Mouse (Mus musculus) MEL (cell line): ENCODE data around the gene Rbm46. TPM values are rescaled to one million over a fixed set of nuclear protein-coding genes. Genes with fewer than 3 reads are reported as not detected.

Source experiments
- DNase-seq: peaks from one replicate; pipeline ENCODE4 v3.0.0; 2011; ENCODE audit warnings: low read depth, low spot score
- H3K27ac ChIP-seq: 2 replicates; pipeline ENCODE4 v1.5.1; 2012; ENCODE audit warnings: low read depth, mild to moderate bottlenecking, control low read depth, low read length, moderate library complexity; ENCODE audit not compliant: control insufficient read depth
- H3K27me3 ChIP-seq, 2 experiments: fragments of 150-350 bp in 1 of 2; sonication (generic) in 1 of 2; 2 replicates each; pipeline ENCODE4 v1.6.1; 2012; ENCODE audit warnings: low read length in 2 of 2, mild to moderate bottlenecking in 2 of 2, improper control_type of control experiment in 1 of 2, moderate library complexity in 1 of 2; ENCODE audit not compliant: insufficient read depth in 2 of 2, control insufficient read depth in 1 of 2
- H3K36me3 ChIP-seq, 2 experiments: 2 replicates each; pipeline ENCODE4 v1.6.1; 2012 to 2014; ENCODE audit warnings: low read length in 2 of 2, improper control_type of control experiment in 1 of 2, inconsistent platforms in 1 of 2, mild to moderate bottlenecking in 1 of 2; ENCODE audit not compliant: insufficient read depth in 2 of 2, control insufficient read depth in 1 of 2
- H3K4me1 ChIP-seq, 2 experiments: fragments of 150-350 bp in 1 of 2; sonication (generic) in 1 of 2; 2 replicates each; pipeline ENCODE4 v1.6.1; 2012; ENCODE audit warnings: low read length in 2 of 2, improper control_type of control experiment in 1 of 2, mild to moderate bottlenecking in 1 of 2; ENCODE audit not compliant: insufficient read depth in 2 of 2, control insufficient read depth in 1 of 2
- H3K4me3 ChIP-seq, 2 experiments: fragments of 150-350 bp in 1 of 2; sonication (generic) in 1 of 2; 2 replicates each; pipeline ENCODE4 v1.5.1; 2012; ENCODE audit warnings: low read depth in 2 of 2, low read length in 2 of 2, mild to moderate bottlenecking in 2 of 2, moderate library complexity in 2 of 2, control low read depth in 1 of 2, improper control_type of control experiment in 1 of 2; ENCODE audit not compliant: control insufficient read depth in 1 of 2, insufficient read depth in 1 of 2
- H3K79me2 ChIP-seq: 2 replicates; pipeline ENCODE4 v1.6.1; 2012; ENCODE audit warnings: mild to moderate bottlenecking, low read length, moderate library complexity; ENCODE audit not compliant: control insufficient read depth, poor library complexity, insufficient read depth
- H3K9ac ChIP-seq: 2 replicates; pipeline ENCODE4 v1.6.1; 2012; ENCODE audit warnings: low read depth, mild to moderate bottlenecking, control low read depth, low read length, moderate library complexity; ENCODE audit not compliant: control insufficient read depth, poor library complexity, severe bottlenecking
- H3K9me3 ChIP-seq: fragments of 150-350 bp; sonication (generic); replicated peaks from 2 replicates; pipeline ENCODE4 v1.6.1; 2012; ENCODE audit warnings: mild to moderate bottlenecking, low read length, improper control_type of control experiment, moderate library complexity; ENCODE audit not compliant: insufficient read depth
- CHD2 ChIP-seq: IDR thresholded peaks from 2 replicates; pipeline ENCODE4 v1.6.1; 2011; ENCODE audit warnings: low read length, improper control_type of control experiment
- E2F4 ChIP-seq: IDR thresholded peaks from 2 replicates; pipeline ENCODE4 v1.6.1; 2011; ENCODE audit warnings: low read depth, low read length, improper control_type of control experiment, borderline replicate concordance
- ELF1 ChIP-seq: IDR thresholded peaks from 2 replicates; pipeline ENCODE4 v1.6.1; 2014; ENCODE audit warnings: low read depth, mild to moderate bottlenecking, inconsistent platforms, low read length, improper control_type of control experiment, moderate library complexity
- EP300 ChIP-seq, 2 experiments: IDR thresholded peaks; 2 replicates each; pipeline ENCODE4 v1.6.1; 2011; ENCODE audit warnings: improper control_type of control experiment in 2 of 2, low read length in 2 of 2, low read depth in 1 of 2, mild to moderate bottlenecking in 1 of 2
- ETS1 ChIP-seq: IDR thresholded peaks from 2 replicates; pipeline ENCODE4 v1.6.1; 2012; ENCODE audit warnings: low read depth, mild to moderate bottlenecking, inconsistent platforms, low read length, improper control_type of control experiment, moderate library complexity
- GABPA ChIP-seq: IDR thresholded peaks from 2 replicates; pipeline ENCODE4 v1.6.1; 2012; ENCODE audit warnings: low read depth, mild to moderate bottlenecking, inconsistent platforms, low read length, improper control_type of control experiment, moderate library complexity
- HCFC1 ChIP-seq: IDR thresholded peaks from 2 replicates; pipeline ENCODE4 v1.6.1; 2012; ENCODE audit warnings: low read depth, mild to moderate bottlenecking, inconsistent platforms, low read length, improper control_type of control experiment, moderate library complexity
- JUND ChIP-seq: IDR thresholded peaks from 2 replicates; pipeline ENCODE4 v1.6.1; 2011; ENCODE audit warnings: low read depth, mild to moderate bottlenecking, improper control_type of control experiment, low read length
- KAT2A ChIP-seq: conservative IDR thresholded peaks from 2 replicates; pipeline ENCODE4 v1.6.1; 2012; ENCODE audit warnings: low read depth, low read length, improper control_type of control experiment, inconsistent platforms
- MAFK ChIP-seq: IDR thresholded peaks from 2 replicates; pipeline ENCODE4 v1.6.1; 2011; ENCODE audit warnings: low read depth, mild to moderate bottlenecking, low read length, improper control_type of control experiment, borderline replicate concordance
- MAZ ChIP-seq: IDR thresholded peaks from 2 replicates; pipeline ENCODE4 v1.6.1; 2012; ENCODE audit warnings: low read depth, mild to moderate bottlenecking, inconsistent platforms, low read length, improper control_type of control experiment
- MXI1 ChIP-seq: IDR thresholded peaks from 2 replicates; pipeline ENCODE4 v1.6.1; 2011; ENCODE audit warnings: mild to moderate bottlenecking, low read depth, low read length, improper control_type of control experiment
- MYB ChIP-seq: IDR thresholded peaks from 2 replicates; pipeline ENCODE4 v1.6.1; 2011; ENCODE audit warnings: mild to moderate bottlenecking, low read depth, low read length, improper control_type of control experiment
- MYC ChIP-seq: IDR thresholded peaks from 2 replicates; pipeline ENCODE4 v1.6.1; 2011; ENCODE audit warnings: low read depth, mild to moderate bottlenecking, low read length, improper control_type of control experiment, moderate library complexity
- NELFE ChIP-seq: IDR thresholded peaks from 2 replicates; pipeline ENCODE4 v1.6.1; 2011; ENCODE audit warnings: low read depth, low read length, improper control_type of control experiment
- POLR2A ChIP-seq, 2 experiments: IDR thresholded peaks; 2 replicates each; pipeline ENCODE4 v1.6.1; 2011 to 2012; ENCODE audit warnings: low read length in 2 of 2, mild to moderate bottlenecking in 2 of 2, control low read depth in 1 of 2, improper control_type of control experiment in 1 of 2, low read depth in 1 of 2, moderate library complexity in 1 of 2; ENCODE audit not compliant: control insufficient read depth in 1 of 2, insufficient read depth in 1 of 2, poor library complexity in 1 of 2
- POLR2AphosphoS2 ChIP-seq: IDR thresholded peaks from 2 replicates; pipeline ENCODE4 v1.6.1; 2011; ENCODE audit warnings: low read length, improper control_type of control experiment
- POLR2AphosphoS5 ChIP-seq: IDR thresholded peaks from 2 replicates; pipeline ENCODE4 v1.6.1; 2012; ENCODE audit warnings: low read depth, borderline replicate concordance, mild to moderate bottlenecking, inconsistent platforms, low read length, moderate library complexity, mixed read lengths
- RAD21 ChIP-seq: IDR thresholded peaks from 2 replicates; pipeline ENCODE4 v1.6.1; 2011; ENCODE audit warnings: mild to moderate bottlenecking, low read depth, low read length, improper control_type of control experiment
- RCOR1 ChIP-seq: IDR thresholded peaks from 2 replicates; pipeline ENCODE4 v1.6.1; 2012; ENCODE audit warnings: low read depth, mild to moderate bottlenecking, inconsistent platforms, low read length, improper control_type of control experiment
- TAL1 ChIP-seq: IDR thresholded peaks from 2 replicates; pipeline ENCODE4 v1.6.1; 2012; ENCODE audit warnings: mild to moderate bottlenecking, inconsistent platforms, low read length, moderate library complexity, mixed read lengths
- USF1 ChIP-seq: IDR thresholded peaks from 2 replicates; pipeline ENCODE4 v1.6.1; 2014; ENCODE audit warnings: low read depth, mild to moderate bottlenecking, inconsistent platforms, low read length, improper control_type of control experiment, moderate library complexity
- ZC3H11A ChIP-seq: IDR thresholded peaks from 2 replicates; pipeline ENCODE4 v1.6.1; 2012; ENCODE audit warnings: low read depth, mild to moderate bottlenecking, inconsistent platforms, low read length, improper control_type of control experiment
- ZKSCAN1 ChIP-seq: IDR thresholded peaks from 2 replicates; pipeline ENCODE4 v1.6.1; 2012; ENCODE audit warnings: low read depth, mild to moderate bottlenecking, inconsistent platforms, low read length, improper control_type of control experiment, moderate library complexity
- ZMIZ1 ChIP-seq: IDR thresholded peaks from 2 replicates; pipeline ENCODE4 v1.6.1; 2012; ENCODE audit warnings: low read depth, mild to moderate bottlenecking, inconsistent platforms, low read length, improper control_type of control experiment, moderate library complexity
- ZNF384 ChIP-seq: IDR thresholded peaks from 2 replicates; pipeline ENCODE4 v1.6.1; 2012; ENCODE audit warnings: low read depth, mild to moderate bottlenecking, inconsistent platforms, low read length, improper control_type of control experiment
- polyA plus RNA-seq, 2 experiments: library from polyadenylated mRNA; stranded (reverse) in 1 of 2; unstranded in 1 of 2; fragments of >175 nt in 1 of 2; fragments of >200 nt in 1 of 2; gene quantifications; 2 replicates each; pipeline versions ENCODE4 v1.2.1 to v1.2.4; 2012; ENCODE audit warnings: low replicate concordance in 2 of 2, low read depth in 1 of 2; ENCODE audit not compliant: insufficient read length in 2 of 2, insufficient read depth in 1 of 2, missing spikeins in 1 of 2
- total RNA-seq: library from RNA; depleted of rRNA; stranded (reverse); fragments of 300-350 nt; gene quantifications from 2 replicates; pipeline ENCODE4 v1.2.3, GENCODE M21; 2012

Gene Rbm46
- total and polyA plus RNA-seq, 3 experiments: not detected

DNA sequence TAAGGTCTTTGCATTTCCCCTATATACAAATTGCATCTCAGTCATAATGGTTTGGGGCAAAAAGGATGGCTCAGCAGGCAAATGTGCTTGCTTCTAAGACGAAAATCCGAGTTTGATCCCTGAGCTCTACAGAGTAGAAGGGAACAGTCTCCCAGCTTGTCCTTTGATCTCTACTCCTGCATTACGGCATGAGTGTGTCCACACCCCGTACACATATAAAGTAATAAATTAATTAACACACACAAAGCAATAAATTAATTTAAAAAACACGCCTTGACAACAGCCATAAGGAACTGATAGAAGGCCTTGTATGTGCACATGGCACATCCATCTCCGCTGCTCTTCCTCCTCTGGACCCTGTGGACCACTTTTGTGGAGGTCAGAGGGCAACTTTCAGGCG, 66.5 kb downstream of the Rbm46 start:
- Histone ChIP-seq H3K27ac (no peak overlapping the region), H3K4me3 (no peak overlapping the region), H3K36me3 (no peaks in the 10 kb centered on the region), H3K27me3 (no peaks in the 10 kb centered on the region), H3K9me3 (no peaks in the 10 kb centered on the region), H3K79me2 (no peaks in the 10 kb centered on the region), H3K4me1 (no peaks in the 10 kb centered on the region), H3K9ac (no peak overlapping the region)
- DNase-seq: no peak
- TF ChIP-seq MYB (no peak), MAFK (no peak), POLR2AphosphoS5 (no peak), ZKSCAN1 (no peak), MXI1 (no peak), MAZ (no peak), CHD2 (no peak), KAT2A (no peak), USF1 (no peak), E2F4 (no peak), JUND (no peak), ZMIZ1 (no peak), ZC3H11A (no peak), NELFE (no peak), GABPA (no peak), RCOR1 (no peak), ZNF384 (no peak), TAL1 (no peak)

- Histone ChIP-seq H3K9ac (no peak overlapping the region), H3K4me1 (no peaks in the 10 kb centered on the region), H3K9me3 (no peaks in the 10 kb centered on the region), H3K79me2 (no peaks in the 10 kb centered on the region), H3K36me3 (no peaks in the 10 kb centered on the region), H3K27ac (no peak overlapping the region), H3K27me3 (no peaks in the 10 kb centered on the region), H3K4me3 (no peak overlapping the region)
- no peak for DNase-seq
- no peak for TF ChIP-seq POLR2A (IDR thresholded peaks at IDR 0.05; ENCODE audit: control insufficient read depth in 1 of 2, insufficient read depth in 1 of 2, low read depth in 1 of 2, low read length in 2 of 2, poor library complexity in 1 of 2)
- no peak for TF ChIP-seq ELF1
- no peak for TF ChIP-seq ETS1
- no peak for TF ChIP-seq HCFC1
- no peak for TF ChIP-seq GABPA
- TF ChIP-seq EP300 (IDR thresholded peaks at IDR 0.05; ENCODE audit: low read depth in 1 of 2, low read length in 2 of 2): no peak
- no peak for TF ChIP-seq ZMIZ1
- TF ChIP-seq MYC: no peak
- TF ChIP-seq POLR2AphosphoS5: no peak
- no peak for TF ChIP-seq E2F4
- TF ChIP-seq MXI1: no peak
- no peak for TF ChIP-seq POLR2AphosphoS2
- no peak for TF ChIP-seq USF1
- no peak for TF ChIP-seq RAD21
These were observed 67.9 kb downstream of the Rbm46 start for GRCm38 (mm10) chr3:82808323-82808911.
